Mouse (Mus musculus) megakaryocyte, embryonic 14.5 days (primary cell): ENCODE results near the gene Eefsec. TPM values are rescaled to one million over a fixed set of nuclear protein-coding genes. Genes with fewer than 3 reads are reported as not detected.

Source experiments
- H3K27me3 ChIP-seq: replicated peaks from 2 replicates; pipeline ENCODE3; 2012; ENCODE audit warnings: inconsistent platforms
- H3K36me3 ChIP-seq: replicated peaks from 2 replicates; pipeline ENCODE3; 2012; ENCODE audit warnings: low read length, inconsistent platforms, mixed read lengths
- H3K4me1 ChIP-seq: 2 replicates; pipeline ENCODE4 v1.6.1; 2012; ENCODE audit warnings: inconsistent platforms
- H3K4me3 ChIP-seq: replicated peaks from 2 replicates; pipeline ENCODE3; 2012; ENCODE audit warnings: moderate library complexity, mild to moderate bottlenecking, inconsistent platforms
- H3K9me3 ChIP-seq: 2 replicates; pipeline ENCODE4 v1.6.1; 2012; ENCODE audit warnings: inconsistent platforms
- FLI1 ChIP-seq: IDR thresholded peaks from 2 replicates; pipeline ENCODE4 v1.6.1; 2012; ENCODE audit warnings: low read length, inconsistent platforms, mixed read lengths
- GATA1 ChIP-seq: IDR thresholded peaks from 3 replicates; pipeline ENCODE4 v1.6.1; 2012; ENCODE audit warnings: mixed read lengths, low read length, inconsistent platforms, borderline replicate concordance
- polyA plus RNA-seq: library from polyadenylated mRNA; stranded (reverse); fragments of >175 nt; gene quantifications from 2 replicates; pipeline ENCODE4 v1.2.3, GENCODE M21; 2012; ENCODE audit warnings: low replicate concordance; ENCODE audit not compliant: insufficient read depth

Gene Eefsec
- polyA plus RNA-seq, 1 experiment: 9.3 TPM

GRCm38 (mm10) chr6:88311593-88311992, 134.7 kb downstream of the Eefsec start:
- TF ChIP-seq GATA1: no peak
- no peak for TF ChIP-seq FLI1
- Histone ChIP-seq H3K4me3 (no peak overlapping the region), H3K4me1 (peaks cover 33% of the 10 kb centered on the region), H3K27me3 (no peaks in the 10 kb centered on the region), H3K9me3 (no peaks in the 10 kb centered on the region), H3K36me3 (peaks cover 29% of the 10 kb centered on the region)

GRCm38 (mm10) chr6:88306100-88306746, 140.1 kb downstream of the Eefsec start:
- Histone ChIP-seq H3K4me1 (peaks cover 31% of the 10 kb centered on the region), H3K27me3 (no peaks in the 10 kb centered on the region), H3K4me3 (peak overlapping the region; percentile 18), H3K36me3 (peaks cover 15% of the 10 kb centered on the region), H3K9me3 (no peaks in the 10 kb centered on the region)
- TF ChIP-seq GATA1 (no peak), FLI1 (no peak)

- Histone ChIP-seq H3K4me3 (no peak overlapping the region), H3K36me3 (peaks cover 19% of the 10 kb centered on the region), H3K27me3 (peaks cover 5% of the 10 kb centered on the region), H3K9me3 (no peaks in the 10 kb centered on the region), H3K4me1 (peaks cover 12% of the 10 kb centered on the region)
- TF ChIP-seq GATA1: no peak
- no peak for TF ChIP-seq FLI1
Observed at GRCm38 (mm10) chr6:88301234-88301633, 145.1 kb downstream of the Eefsec start.

GRCm38 (mm10) chr6:88299491-88299890, 146.8 kb downstream of the Eefsec start:
- Histone ChIP-seq H3K36me3 (peaks cover 27% of the 10 kb centered on the region), H3K4me1 (0 out of 2 replicates have a peak, but pooled peaks cover 4% of the 10 kb centered on the region), H3K4me3 (no peak overlapping the region), H3K9me3 (no peaks in the 10 kb centered on the region), H3K27me3 (peaks cover 5% of the 10 kb centered on the region)
- TF ChIP-seq FLI1 (no peak), GATA1 (no peak)

GRCm38 (mm10) chr6:88292274-88292909, 153.9 kb downstream of the Eefsec start:
- peaks cover 43% of the 10 kb centered on the region for H3K36me3 ChIP-seq
- no peak for TF ChIP-seq GATA1
- no peak for TF ChIP-seq FLI1

GRCm38 (mm10) chr6:88290129-88290766, 156.1 kb downstream of the Eefsec start:
- Histone ChIP-seq H3K36me3 (peaks cover 23% of the 10 kb centered on the region), H3K4me3 (no peak overlapping the region)

More at GRCm38 (mm10) chr6:88292274-88292909, 153.9 kb downstream of the Eefsec start:
- H3K27me3 ChIP-seq: no peaks in the 10 kb centered on the region
- H3K9me3 ChIP-seq: no peaks in the 10 kb centered on the region
- H3K4me3 ChIP-seq: no peak overlapping the region
- peaks cover 11% of the 10 kb centered on the region for H3K4me1 ChIP-seq

GRCm38 (mm10) chr6:88278141-88278540, 168.2 kb downstream of the Eefsec start:
- Histone ChIP-seq H3K4me3 (no peak overlapping the region), H3K27me3 (peaks cover 13% of the 10 kb centered on the region), H3K9me3 (no peaks in the 10 kb centered on the region), H3K4me1 (no peaks in the 10 kb centered on the region), H3K36me3 (peaks cover 17% of the 10 kb centered on the region)
- no peak for TF ChIP-seq FLI1
- no peak for TF ChIP-seq GATA1

More at GRCm38 (mm10) chr6:88290129-88290766, 156.1 kb downstream of the Eefsec start:
- no peaks in the 10 kb centered on the region for H3K27me3 ChIP-seq
- no peak for TF ChIP-seq FLI1
- no peak for TF ChIP-seq GATA1
- H3K9me3 ChIP-seq: no peaks in the 10 kb centered on the region
- peaks cover 18% of the 10 kb centered on the region for H3K4me1 ChIP-seq

GRCm38 (mm10) chr6:88277242-88277641, 169.1 kb downstream of the Eefsec start:
- H3K9me3 ChIP-seq: no peaks in the 10 kb centered on the region
- no peak overlapping the region for H3K4me3 ChIP-seq
- peaks cover 14% of the 10 kb centered on the region for H3K27me3 ChIP-seq
- no peaks in the 10 kb centered on the region for H3K4me1 ChIP-seq
- TF ChIP-seq FLI1: no peak
- no peak for TF ChIP-seq GATA1
- H3K36me3 ChIP-seq: peaks cover 17% of the 10 kb centered on the region

- Histone ChIP-seq H3K36me3 (peaks cover 15% of the 10 kb centered on the region), H3K9me3 (no peaks in the 10 kb centered on the region), H3K4me1 (peaks cover under 1% of the 10 kb centered on the region; the same call in 1 of the 2 replicates), H3K4me3 (no peak overlapping the region), H3K27me3 (peaks cover 12% of the 10 kb centered on the region)
- TF ChIP-seq FLI1 (no peak), GATA1 (no peak)
Observed at GRCm38 (mm10) chr6:88276221-88276620, 170.1 kb downstream of the Eefsec start.

GRCm38 (mm10) chr6:88274623-88275022, 171.7 kb downstream of the Eefsec start:
- Histone ChIP-seq H3K27me3 (peaks cover 10% of the 10 kb centered on the region), H3K9me3 (no peaks in the 10 kb centered on the region), H3K4me3 (no peak overlapping the region), H3K4me1 (peaks cover 9% of the 10 kb centered on the region), H3K36me3 (peaks cover 20% of the 10 kb centered on the region)
- TF ChIP-seq FLI1: no peak
- no peak for TF ChIP-seq GATA1
